Mouse (Mus musculus): ENCODE measurements around the gene Prmt3. TPM values are rescaled to one million over a fixed set of nuclear protein-coding genes. Genes with fewer than 3 reads are reported as not detected.
A peak's percentile ranks its signal among the peaks of the same experiment; 100 is the strongest.

Gene Prmt3
- total RNA-seq, 2 experiments from 2014 or later = 37.2 to 37.5 TPM

- DNase-seq = no peak
Observed at GRCm38 (mm10) chr7:49797171-49797570, 19.0 kb downstream of the Prmt3 start.

GRCm38 (mm10) chr7:49803511-49803910 is 25.4 kb downstream of the Prmt3 start:
- no peak for DNase-seq

- no peak for DNase-seq
Observed at GRCm38 (mm10) chr7:49804638-49805165, 26.6 kb downstream of the Prmt3 start.

DNA sequence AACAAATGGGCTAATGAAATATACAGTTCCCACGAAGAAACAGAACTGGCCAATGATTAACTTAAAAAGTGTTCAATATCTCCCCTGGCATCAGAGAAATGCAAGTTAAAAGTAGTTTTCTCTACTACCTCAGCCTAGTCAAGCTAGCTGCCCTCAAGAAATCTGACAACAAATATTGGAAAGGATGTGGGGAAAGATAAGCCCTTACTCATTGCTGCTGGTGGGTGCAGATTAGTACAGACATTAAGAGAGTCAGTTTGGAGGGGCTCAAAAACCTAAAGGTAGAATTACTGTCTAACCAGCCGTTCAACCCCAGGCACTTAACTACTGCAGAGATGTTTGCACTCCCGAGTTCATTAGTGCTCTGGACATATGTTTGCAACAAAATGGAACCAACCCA is 27.5 kb downstream of the Prmt3 start:
- DNase-seq = no peak

GRCm38 (mm10) chr7:49807093-49807682 is 29.0 kb downstream of the Prmt3 start:
- DNase-seq = no peak

GRCm38 (mm10) chr7:49807846-49808622 is 29.9 kb downstream of the Prmt3 start:
- no peak for DNase-seq

DNA sequence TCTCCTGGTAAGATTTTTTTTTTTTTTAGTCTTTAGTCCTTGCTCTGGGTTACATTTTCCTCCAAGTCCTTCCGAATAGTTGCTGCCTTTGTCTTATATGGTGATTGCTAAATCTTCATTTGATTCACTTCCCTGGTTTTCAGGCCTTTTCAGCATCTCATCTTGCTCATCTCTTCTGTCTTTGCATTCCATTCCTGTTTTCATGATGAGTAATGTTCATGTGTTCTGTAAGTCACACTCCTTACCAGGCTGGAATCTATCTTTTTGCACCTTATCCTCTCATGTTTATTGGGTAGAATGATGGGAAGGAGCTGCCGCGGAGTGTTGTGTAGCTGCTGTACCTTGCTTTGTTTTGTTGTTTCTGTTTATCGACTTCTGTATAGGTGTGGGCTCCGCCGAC is 31.0 kb downstream of the Prmt3 start:
- no peak for DNase-seq

- no peak for DNase-seq
Observed at GRCm38 (mm10) chr7:49809562-49809961, 31.4 kb downstream of the Prmt3 start.

GRCm38 (mm10) chr7:49811346-49811745 is 33.2 kb downstream of the Prmt3 start:
- DNase-seq = no peak

DNA sequence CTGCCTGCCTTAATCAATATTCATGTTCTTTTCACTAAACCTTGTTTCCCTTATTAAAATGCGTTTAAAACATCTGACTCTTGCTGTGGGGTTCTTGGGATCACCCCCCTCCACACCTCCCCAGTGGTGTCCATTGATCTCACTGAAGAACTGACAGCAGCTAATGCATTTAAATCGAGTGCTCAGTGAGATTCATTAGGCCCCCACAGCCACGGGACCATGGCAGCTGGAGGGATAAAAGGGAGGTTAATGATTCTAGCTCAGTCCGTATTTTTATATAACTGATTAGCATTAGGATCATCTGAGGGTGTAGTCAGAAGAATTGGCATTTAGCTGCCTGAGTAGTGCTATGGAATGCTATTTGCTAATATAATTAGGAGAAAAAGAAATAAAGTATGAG is 41.2 kb downstream of the Prmt3 start:
- no peak for DNase-seq

- no peak for DNase-seq
Observed at GRCm38 (mm10) chr7:49821370-49821769, 43.2 kb downstream of the Prmt3 start.

GRCm38 (mm10) chr7:49822028-49822427 is 43.9 kb downstream of the Prmt3 start:
- no peak for DNase-seq

- DNase-seq = no peak
Observed at GRCm38 (mm10) chr7:49823595-49823994, 45.4 kb downstream of the Prmt3 start.

DNA sequence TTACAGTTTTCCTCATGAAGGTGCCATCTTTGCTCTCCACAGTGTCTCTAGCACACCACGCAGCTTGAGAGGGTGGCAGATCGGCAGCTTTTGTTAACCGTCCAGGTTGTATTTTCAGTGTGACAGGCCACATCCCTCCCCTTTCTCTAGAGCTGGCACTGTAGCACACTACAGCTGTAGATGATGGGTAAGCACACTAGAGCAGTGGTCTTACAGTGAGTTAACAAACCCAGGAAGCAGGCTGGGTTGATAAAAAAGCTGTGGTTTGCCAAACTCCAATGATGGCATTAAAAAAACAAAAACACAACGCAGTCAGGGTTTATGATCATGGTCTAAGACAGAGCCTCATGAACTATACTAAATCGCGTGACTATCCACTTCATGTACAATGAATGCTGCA is 45.9 kb downstream of the Prmt3 start:
- DNase-seq = no peak

DNA sequence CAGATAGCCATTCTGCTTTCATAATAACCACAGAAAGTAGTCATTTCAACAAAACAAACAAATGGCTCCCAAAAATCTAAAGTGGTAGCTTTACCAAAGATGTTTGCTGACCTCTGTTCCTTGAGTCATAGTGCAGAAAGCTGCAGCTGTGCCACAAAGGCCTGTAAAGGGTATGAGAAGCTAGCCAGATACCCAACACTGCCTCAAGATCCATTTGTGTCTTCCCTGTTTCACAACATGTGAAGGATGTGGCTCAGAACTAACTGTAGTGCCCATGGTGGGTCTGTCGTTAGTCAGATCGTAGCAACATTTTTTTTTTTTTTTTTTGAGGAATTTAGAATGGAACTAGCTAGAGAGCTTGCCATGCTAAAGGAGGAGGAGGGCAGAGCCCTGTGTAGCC is 46.4 kb downstream of the Prmt3 start:
- DNase-seq = no peak

DNA sequence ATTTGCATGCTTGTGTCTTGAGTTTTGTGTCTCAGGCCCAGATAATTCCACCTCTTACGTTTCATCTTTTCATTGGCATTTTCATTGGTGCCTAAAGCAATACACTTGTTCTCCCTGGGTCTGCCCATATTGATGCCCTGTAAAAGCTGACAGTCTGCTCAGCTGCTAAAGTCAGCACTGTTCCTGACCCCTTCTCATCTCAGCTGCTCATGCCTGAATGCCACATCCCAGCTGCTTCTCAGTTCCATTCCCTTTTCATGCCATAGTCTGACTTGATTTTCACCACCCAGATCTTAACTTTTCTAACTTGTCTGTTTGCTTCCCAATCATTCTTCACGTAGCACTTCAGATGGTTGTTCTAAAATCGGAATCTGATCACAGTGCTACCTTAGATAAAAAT is 47.3 kb downstream of the Prmt3 start:
- no peak for DNase-seq

- DNase-seq = no peak
Observed at GRCm38 (mm10) chr7:49827920-49828319, 49.8 kb downstream of the Prmt3 start.

GRCm38 (mm10) chr7:49842366-49843282 is 64.5 kb downstream of the Prmt3 start:
- peak; percentile 21 to 31 for DNase-seq

- no peak for DNase-seq
Observed at GRCm38 (mm10) chr7:49843304-49843933, 65.3 kb downstream of the Prmt3 start.

DNA sequence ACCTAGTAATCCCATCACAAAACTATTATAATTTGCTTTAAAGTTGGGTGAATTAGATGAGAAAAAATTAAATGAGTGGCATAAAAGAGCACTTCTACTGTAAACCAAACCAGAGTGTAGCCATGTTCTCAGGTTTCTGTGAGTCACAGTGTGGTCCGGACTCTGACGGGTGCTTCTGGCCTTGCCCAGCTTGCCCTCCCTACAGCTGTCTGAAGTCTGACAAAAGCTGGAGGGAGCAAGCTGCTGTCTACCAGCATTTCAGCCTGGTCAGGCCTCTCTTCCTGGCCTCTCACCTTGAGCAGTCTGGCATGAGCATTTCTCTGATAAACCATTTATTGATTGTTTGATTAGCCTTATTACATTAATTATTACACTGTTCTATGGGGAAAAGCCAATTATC is 69.8 kb downstream of the Prmt3 start:
- DNase-seq = no peak

- DNase-seq = no peak
Observed at GRCm38 (mm10) chr7:49853342-49854181, 75.4 kb downstream of the Prmt3 start.

All from layer of hippocampus, postnatal 36 days (tissue).